Mouse (Mus musculus) CH12F3 (cell line): Measurements from ENCODE around the gene Ap1ar.

ENCODE experiments used
- in situ Hi-C: fragments of 300-500 bp; cut with MboI; formaldehyde crosslinking; loops from 2 replicates; pipeline ENCODE4 v1.14.3; 2020; ENCODE audit warnings: low sequenced_read_pairs

The Ap1ar gene

DNA sequence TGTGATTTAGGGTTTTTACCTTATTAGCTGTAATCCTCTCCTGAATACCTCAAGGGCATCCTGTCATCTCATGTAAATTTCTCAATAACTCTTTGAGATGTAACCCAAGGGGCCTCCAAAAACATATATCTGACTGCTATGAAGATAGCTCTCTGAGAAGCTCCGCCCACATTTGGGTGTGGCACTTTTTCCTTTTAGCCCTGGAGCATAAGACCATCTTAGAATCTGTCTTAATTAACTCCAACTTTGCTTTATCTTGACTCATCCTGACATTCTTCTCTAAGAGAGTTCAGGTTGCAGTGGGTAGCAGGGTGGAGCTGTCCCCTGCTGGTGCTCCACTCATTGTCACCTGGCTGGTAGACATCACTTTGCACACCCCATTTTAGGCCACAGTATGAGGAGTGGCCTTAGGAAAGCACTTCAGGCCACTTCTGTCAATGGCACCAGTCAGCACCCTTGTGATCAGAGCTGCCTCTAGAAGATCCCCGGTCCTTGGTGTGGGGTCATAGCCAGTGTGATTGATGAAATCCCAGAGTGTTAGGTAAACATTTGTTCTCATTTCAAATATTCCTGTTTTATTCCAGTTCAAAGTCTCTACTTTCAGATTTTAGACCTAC, 6.1 kb upstream of the Ap1ar start:
- in situ Hi-C loops = no loop called here

DNA sequence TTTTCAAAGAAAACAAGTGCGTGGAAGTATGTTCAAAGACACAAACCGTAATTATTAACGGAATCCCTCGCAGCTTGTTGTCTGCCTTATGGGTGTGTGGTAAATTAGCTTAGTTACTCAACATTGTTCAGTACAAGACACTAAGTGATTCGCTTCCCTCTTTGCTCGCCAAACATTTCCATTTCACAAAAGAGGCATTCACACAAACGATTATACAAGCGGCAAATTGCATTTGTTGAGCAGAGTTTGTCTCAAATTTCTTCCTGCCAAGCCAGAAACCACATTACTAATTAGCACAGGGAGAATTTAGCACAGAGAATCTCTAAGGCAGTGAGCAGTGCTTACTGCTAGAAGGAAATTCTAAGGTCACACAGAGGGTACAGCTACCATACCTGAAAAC, 4.6 kb upstream of the Ap1ar start:
- in situ Hi-C loops = no loop called here

DNA sequence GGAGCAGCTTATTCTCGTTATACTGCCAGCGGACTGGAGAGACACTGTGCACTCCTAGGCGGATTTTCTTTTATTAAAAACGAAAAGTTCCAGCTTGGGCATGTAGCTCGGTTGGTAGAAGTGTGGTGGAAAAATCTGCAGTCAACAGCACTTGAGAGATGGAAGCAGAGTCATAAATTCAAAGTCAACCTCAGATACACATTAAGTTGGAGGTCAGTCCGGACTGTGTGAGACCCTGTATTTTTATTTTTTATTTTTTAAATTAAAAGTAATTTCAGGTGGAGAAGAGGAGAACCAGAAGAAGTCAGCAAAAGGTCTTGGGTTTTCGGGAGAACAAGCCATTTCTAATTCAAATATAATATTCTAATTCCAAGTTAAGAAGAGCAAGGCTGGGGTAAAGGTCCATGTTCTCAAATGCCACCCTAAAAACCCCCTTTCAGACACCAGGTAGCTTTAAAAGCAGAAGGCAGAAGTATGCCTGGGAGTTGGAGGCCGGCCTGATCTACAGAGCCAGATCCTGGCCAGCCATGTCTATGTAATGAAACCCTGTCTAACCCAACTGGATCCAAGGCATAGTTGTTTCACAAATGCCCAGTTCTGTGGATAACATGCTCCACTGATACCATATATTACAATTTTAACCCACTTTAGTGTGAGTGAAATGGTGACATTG, 785 bp upstream of the Ap1ar start:
- in situ Hi-C loops = no loop called here

- in situ Hi-C loops = no loop called here
Measured at GRCm38 (mm10) chr3:127836798-127837153, 547 bp downstream of the Ap1ar start.

- in situ Hi-C loops = no loop called here
Measured at GRCm38 (mm10) chr3:127835594-127835993, 1.7 kb downstream of the Ap1ar start.

DNA sequence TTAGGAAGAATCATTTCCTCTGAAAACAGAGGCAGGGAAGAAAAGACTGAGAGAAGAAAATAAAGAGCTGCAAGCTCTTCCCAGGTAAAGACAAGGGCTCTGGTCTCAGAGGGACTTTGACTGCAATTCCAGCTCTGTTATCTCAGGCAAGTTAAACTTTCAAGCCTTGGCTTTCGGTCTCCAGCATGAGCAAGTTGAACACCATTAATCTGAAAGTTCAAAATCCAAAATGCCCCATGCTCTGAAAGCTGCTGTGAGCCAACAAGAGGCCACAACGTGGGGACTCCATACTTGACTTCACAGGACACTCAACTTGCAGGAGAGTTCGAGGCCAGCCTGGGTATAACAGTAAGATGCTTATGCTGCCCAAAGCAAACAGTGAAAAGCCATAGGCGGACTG, 3.3 kb downstream of the Ap1ar start:
- in situ Hi-C loops = no loop called here

DNA sequence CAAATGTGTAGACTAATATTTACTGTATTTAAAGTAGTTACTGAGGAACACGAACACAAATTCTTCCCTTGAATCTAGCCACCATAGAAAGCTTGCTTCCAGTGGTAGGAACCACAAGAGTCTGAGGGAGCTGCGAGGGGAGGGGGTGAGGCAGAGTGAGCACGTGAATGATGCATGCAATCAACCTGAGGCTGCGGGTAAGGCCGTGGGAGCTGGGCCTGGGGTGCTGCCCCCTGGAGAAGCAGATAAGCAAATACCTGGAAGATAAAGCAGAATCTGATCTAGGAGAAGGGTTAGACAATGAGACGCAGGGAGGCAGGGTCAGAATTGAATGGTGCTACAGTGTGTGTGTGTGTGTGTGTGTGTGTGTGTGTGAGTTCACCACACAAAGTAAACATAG, 6.2 kb downstream of the Ap1ar start:
- in situ Hi-C loops = no loop called here

DNA sequence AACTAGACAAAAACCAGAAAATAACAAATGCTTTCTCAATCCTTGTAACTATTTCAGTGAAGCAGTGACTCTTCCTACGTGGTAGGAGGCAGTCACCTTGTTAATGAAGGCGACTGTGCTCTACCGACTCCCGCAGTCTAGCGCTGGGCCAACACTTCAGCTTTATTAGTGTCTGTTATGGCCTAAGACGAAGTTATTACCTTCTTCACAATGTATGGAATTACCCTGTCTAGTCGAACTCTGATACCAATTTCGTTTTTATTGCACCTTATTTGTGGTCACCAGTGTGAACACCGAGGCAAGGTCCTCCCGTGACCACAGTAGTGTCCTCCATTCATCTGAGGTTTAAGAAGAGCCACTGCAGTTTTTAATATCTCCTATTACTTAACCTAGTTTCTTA, 7.1 kb downstream of the Ap1ar start:
- in situ Hi-C loops = no loop called here

DNA sequence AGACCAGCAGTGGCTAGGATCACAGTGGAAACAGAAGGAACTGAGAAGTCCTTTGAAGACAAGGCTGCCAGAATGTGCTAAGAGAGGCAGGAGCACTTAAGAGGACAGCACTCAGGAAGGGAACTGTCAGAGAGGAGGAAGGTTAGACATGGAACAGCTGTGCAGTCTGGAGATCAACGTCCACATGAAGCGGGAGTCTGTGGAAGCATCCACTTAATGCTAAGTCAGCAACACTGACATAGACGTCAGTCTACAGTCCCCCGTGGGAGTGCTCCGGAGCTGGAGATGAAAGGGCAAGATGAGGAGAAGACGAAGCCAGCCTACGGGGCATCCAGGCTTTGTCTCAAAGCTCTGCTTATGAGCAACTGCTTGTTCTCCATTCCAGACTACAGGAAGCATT, 10.2 kb downstream of the Ap1ar start:
- in situ Hi-C loops = no loop called here

DNA sequence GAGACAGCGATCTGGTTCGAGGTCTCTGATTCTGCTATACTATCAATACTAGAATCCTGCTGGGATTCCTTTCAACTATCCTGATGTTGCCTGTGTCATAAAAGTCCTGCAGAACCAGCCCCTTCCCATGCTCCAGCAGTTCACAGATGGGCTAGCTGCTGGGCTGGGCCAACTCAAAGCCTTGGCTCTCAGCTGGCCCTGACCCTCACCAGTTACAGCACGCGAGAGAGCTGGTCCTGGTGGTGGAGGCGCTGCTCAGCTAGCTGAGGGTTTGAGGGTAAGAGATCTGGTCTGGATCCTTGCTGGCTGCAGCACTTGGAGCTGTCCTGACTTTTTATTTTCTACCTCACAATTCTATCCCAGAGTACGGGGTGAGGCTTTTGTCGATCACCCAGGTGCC, 10.8 kb downstream of the Ap1ar start:
- in situ Hi-C loops = no loop called here

- in situ Hi-C loops = no loop called here
Measured at GRCm38 (mm10) chr3:127823886-127824863, 13.1 kb downstream of the Ap1ar start.

GRCm38 (mm10) chr3:127821209-127821608, 16.1 kb downstream of the Ap1ar start:
- in situ Hi-C loops = no loop called here

DNA sequence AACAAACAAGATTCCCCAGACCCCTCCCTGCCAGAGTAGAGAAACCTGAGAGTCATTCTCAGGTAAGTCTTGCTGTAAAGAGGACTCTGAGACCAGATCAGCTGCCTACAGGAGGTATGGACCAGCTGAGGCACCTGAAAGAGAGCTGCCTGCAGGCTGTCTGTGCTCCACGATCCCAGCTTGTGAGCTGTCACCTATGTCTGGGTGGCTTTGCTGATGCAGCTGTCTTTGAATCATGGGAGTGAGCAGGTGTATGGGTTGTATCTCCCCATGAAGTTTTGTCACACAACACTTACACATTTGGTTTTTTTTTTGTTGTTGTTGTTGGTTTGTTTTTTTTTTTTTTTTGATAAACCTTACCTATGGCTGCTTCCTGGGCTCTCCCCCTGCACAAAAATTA, 16.9 kb downstream of the Ap1ar start:
- in situ Hi-C loops = no loop called here

- in situ Hi-C loops = no loop called here
Measured at GRCm38 (mm10) chr3:127818694-127819663, 18.3 kb downstream of the Ap1ar start.

DNA sequence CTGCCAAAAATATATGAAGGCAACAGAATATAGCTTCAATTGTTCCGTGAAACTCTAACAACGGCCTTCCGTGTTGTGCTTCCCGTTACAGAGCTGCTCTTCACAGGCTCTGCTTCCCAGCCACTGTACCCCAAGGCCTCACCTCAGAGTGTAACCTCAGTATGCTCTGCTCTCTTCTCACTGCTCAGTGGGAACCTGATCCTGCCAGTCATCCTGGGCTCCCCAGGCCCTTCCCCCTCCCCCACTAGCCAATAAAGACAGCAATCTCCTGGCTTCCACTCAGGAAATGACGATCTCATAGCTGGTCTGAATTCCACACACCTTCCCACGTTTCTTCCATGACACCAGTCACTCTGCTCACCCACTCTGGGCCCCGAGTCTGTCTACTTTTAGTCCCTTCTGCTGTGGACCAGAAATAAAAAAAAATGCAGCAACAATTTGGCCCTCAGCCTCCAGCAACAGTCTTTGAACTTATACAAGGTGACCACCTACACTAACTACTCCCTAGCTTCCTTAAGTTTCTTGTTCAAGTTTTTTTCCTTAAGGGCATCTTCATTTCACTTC, 20.1 kb downstream of the Ap1ar start:
- in situ Hi-C loops = no loop called here

- in situ Hi-C loops = no loop called here
Measured at GRCm38 (mm10) chr3:127809103-127809502, 28.2 kb downstream of the Ap1ar start.

GRCm38 (mm10) chr3:127807846-127808245, 29.5 kb downstream of the Ap1ar start:
- in situ Hi-C loops = no loop called here

DNA sequence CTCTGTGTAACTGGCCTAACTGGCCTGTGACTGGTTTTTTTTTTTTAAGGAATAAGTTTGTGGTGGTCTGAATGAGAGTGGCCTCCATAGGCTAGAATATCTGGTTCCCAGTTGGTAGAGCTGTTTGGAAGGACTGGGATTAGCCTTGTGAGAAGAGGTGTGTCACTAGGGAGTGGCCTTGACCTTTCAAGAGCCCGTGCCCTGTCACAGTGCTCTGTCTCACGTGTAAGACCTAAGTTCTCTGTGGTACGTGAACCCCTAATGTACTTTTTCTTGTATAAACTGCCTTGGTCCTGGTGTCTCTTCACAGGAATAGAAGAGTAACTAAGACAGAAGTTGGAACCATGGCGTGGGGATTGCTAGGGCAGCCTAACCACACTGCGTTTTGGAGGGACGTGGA, 31.3 kb downstream of the Ap1ar start:
- in situ Hi-C loops = no loop called here

DNA sequence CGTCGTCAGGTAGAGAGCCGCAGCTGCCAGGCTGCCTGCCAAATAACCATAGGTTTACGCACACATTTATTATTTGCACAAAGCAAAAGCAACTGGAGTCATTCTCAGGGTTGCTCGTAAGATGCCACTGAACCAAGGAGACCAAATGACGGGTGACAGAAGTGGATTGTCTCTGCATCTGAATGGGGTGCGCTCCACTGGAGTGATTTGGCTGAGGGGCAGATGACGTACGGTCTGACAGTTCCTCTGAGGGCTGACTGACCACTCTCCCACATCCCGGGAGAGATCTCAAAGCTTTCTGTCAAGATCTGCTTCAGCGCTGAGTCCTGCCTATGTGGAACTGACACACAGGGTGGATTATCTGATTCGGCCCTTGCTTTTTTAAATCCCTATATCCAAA, 32.3 kb downstream of the Ap1ar start:
- in situ Hi-C loops = no loop called here

GRCm38 (mm10) chr3:127804439-127804838, 32.9 kb downstream of the Ap1ar start:
- in situ Hi-C loops = no loop called here
